ENCODE assay signal across 13 mouse cellular contexts in genomic region chr13:9021556-9021955, GRCm38 (mm10).
"Had no signal": no experiment of that assay in that cellular context is flagged by ENCODE, and none has a peak within 500 bp of the region (broad histone marks: within the 10 kb centered on the region; RNA-seq: fewer than 3 reads in every experiment).

No protein-coding gene starts in this region.

- ATAC-seq: midbrain, embryonic 15.5 days had no signal

- H3K9me3 ChIP-seq: limb, embryonic 15.5 days; midbrain, embryonic 15.5 days; neural tube, embryonic 12.5 days had no signal

- H3K4me1 ChIP-seq: limb, embryonic 15.5 days; midbrain, embryonic 15.5 days; neural tube, embryonic 12.5 days had no signal

- H3K9ac ChIP-seq: limb, embryonic 15.5 days; lung, embryonic 14.5 days; midbrain, embryonic 15.5 days; neural tube, embryonic 12.5 days had no signal

- H3K36me3 ChIP-seq: limb, embryonic 15.5 days; midbrain, embryonic 15.5 days; neural tube, embryonic 12.5 days had no signal

- DNase-seq: kidney, adult 11 months; kidney, postnatal 10 days; layer of hippocampus, postnatal 36 days; lung, embryonic 14.5 days; lung, postnatal 14 days; thymus, adult 18-20 months; thymus, postnatal 14 days had no signal

- H3K27me3 ChIP-seq: limb, embryonic 15.5 days; megakaryocyte, embryonic 14.5 days; midbrain, embryonic 15.5 days; neural tube, embryonic 12.5 days had no signal

- H3K27ac ChIP-seq: limb, embryonic 15.5 days; macrophage; midbrain, embryonic 15.5 days; neural tube, embryonic 12.5 days had no signal

- H3K4me3 ChIP-seq: limb, embryonic 15.5 days; megakaryocyte, embryonic 14.5 days; midbrain, embryonic 15.5 days; neural tube, embryonic 12.5 days had no signal

- H3K4me2 ChIP-seq: limb, embryonic 15.5 days; lung, embryonic 14.5 days; midbrain, embryonic 11.5 days; midbrain, embryonic 15.5 days; neural tube, embryonic 12.5 days had no signal
